Comparison of ENCODE assay signal across 8 mouse cellular contexts in genomic region chr12:52006633-52006994, GRCm38 (mm10). TPM values are rescaled to one million over a fixed set of nuclear protein-coding genes. Genes with fewer than 3 reads are reported as not detected.
DNase-seq lines count a peak whose midpoint lies in the region; ATAC-seq and TF ChIP-seq lines count a peak whose summit lies in the region.

No protein-coding gene starts in this region.

- peak overlapping the region; percentile 71 for H3K4me3 ChIP-seq in lung, embryonic 14.5 days (ENCODE audit: low read depth, low read length)
- peak overlapping the region; percentile 65 for H3K4me3 ChIP-seq in forebrain, embryonic 10.5 days
- peak overlapping the region; percentile 71 for H3K4me3 ChIP-seq in limb, embryonic 13.5 days
- peak overlapping the region; percentile 92 for H3K4me3 ChIP-seq in olfactory bulb, adult 2 months (ENCODE audit: insufficient read depth, low read depth, low read length)

- TF ChIP-seq POLR2A in olfactory bulb, adult 2 months (IDR thresholded peaks at IDR 0.05; ENCODE audit: insufficient read depth, low read depth, low read length), result no peak

- H3K36me3 ChIP-seq in lung, embryonic 14.5 days (ENCODE audit: insufficient read depth), result 0 out of 2 replicates have a peak, but pooled peaks cover 9% of the 10 kb centered on the region
- peaks cover 18% of the 10 kb centered on the region for H3K36me3 ChIP-seq in forebrain, embryonic 10.5 days (replicated peaks)
- no peaks in the 10 kb centered on the region for H3K36me3 ChIP-seq in limb, embryonic 13.5 days

- H3K4me1 ChIP-seq in lung, embryonic 14.5 days (ENCODE audit: insufficient read depth), result no peaks in the 10 kb centered on the region; the same call in 1 of the 2 replicates
- peaks cover 40% of the 10 kb centered on the region for H3K4me1 ChIP-seq in forebrain, embryonic 10.5 days
- H3K4me1 ChIP-seq in limb, embryonic 13.5 days, result 0 out of 2 replicates have a peak, but pooled peaks cover 3% of the 10 kb centered on the region
- no peaks in the 10 kb centered on the region for H3K4me1 ChIP-seq in olfactory bulb, adult 2 months (ENCODE audit: control insufficient read depth, insufficient read depth, low read length)

- no peaks in the 10 kb centered on the region for H3K27me3 ChIP-seq in lung, embryonic 14.5 days (ENCODE audit: insufficient read depth, low read length)
- no peaks in the 10 kb centered on the region for H3K27me3 ChIP-seq in forebrain, embryonic 10.5 days (ENCODE audit: poor library complexity, severe bottlenecking)
- no peaks in the 10 kb centered on the region for H3K27me3 ChIP-seq in limb, embryonic 13.5 days

- peak overlapping the region; percentile 70 for H3K9ac ChIP-seq in lung, embryonic 14.5 days
- H3K9ac ChIP-seq in limb, embryonic 13.5 days, result peak overlapping the region; percentile 77; the same call in 1 of the 2 replicates

- H3K9me3 ChIP-seq in lung, embryonic 14.5 days (ENCODE audit: low read depth, low read length), result no peaks in the 10 kb centered on the region
- no peaks in the 10 kb centered on the region; the same call in 1 of the 2 replicates for H3K9me3 ChIP-seq in forebrain, embryonic 10.5 days
- no peaks in the 10 kb centered on the region for H3K9me3 ChIP-seq in limb, embryonic 13.5 days

- peak; percentile 68 for ATAC-seq in lung, embryonic 14.5 days (ENCODE audit: insufficient read depth)
- peak; percentile 65 for ATAC-seq in limb, embryonic 13.5 days (ENCODE audit: low FRiP score, low read depth)

- WGBS in lung, embryonic 14.5 days, result 44% methylated on average over 5 of the region's 5 CpGs
- 54% methylated on average over 5 of the region's 5 CpGs for WGBS in forebrain, embryonic 10.5 days
- WGBS in limb, embryonic 13.5 days, result 46% methylated on average over 5 of the region's 5 CpGs
- WGBS in olfactory bulb, adult 2 months, result 43% methylated on average over 5 of the region's 5 CpGs

- DNase-seq in lung, embryonic 14.5 days, result no peak
- no peak for DNase-seq in lung, postnatal 10 days
- no peak for DNase-seq in forebrain, embryonic 10.5 days (ENCODE audit: extremely low spot score, low spot score)
- DNase-seq in right cerebral cortex, adult 2 months (ENCODE audit: low spot score in 2 of 2), result no peak
- no peak for DNase-seq in right cerebral cortex, postnatal 10 days (ENCODE audit: low spot score in 2 of 2)
- no peak for DNase-seq in kidney, adult 18-20 months

- H3K4me2 ChIP-seq in lung, embryonic 14.5 days, result peak overlapping the region; percentile 80
- H3K4me2 ChIP-seq in limb, embryonic 13.5 days (replicated peaks), result peak overlapping the region; percentile 68

- no peak overlapping the region for H3K27ac ChIP-seq in lung, embryonic 14.5 days (ENCODE audit: low read depth)
- H3K27ac ChIP-seq in forebrain, embryonic 10.5 days, result peak overlapping the region; percentile 88
- H3K27ac ChIP-seq in limb, embryonic 13.5 days, result no peak overlapping the region
- H3K27ac ChIP-seq in olfactory bulb, adult 2 months (ENCODE audit: insufficient read depth, low read depth, low read length), result no peak overlapping the region

- no peak for TF ChIP-seq CTCF in lung, embryonic 14.5 days (IDR thresholded peaks at IDR 0.05; ENCODE audit: low read depth)
- TF ChIP-seq CTCF in olfactory bulb, adult 2 months (IDR thresholded peaks at IDR 0.05; ENCODE audit: insufficient read depth, low read depth, low read length), result no peak

RNA-seq across cellular contexts. Expression of gene Dtd2, which starts 0.3 kb away (rescaled TPM):
- 24.4 and 25.9 TPM in 2 replicates for polyA plus RNA-seq in lung, embryonic 14.5 days (2014; fragmentation: Nextera tagmentation; extraction: Ambion mirVana)
- polyA plus RNA-seq in forebrain, embryonic 10.5 days (2016; fragmentation: Nextera tagmentation; extraction: Ambion mirVana), result 28.9 and 31.2 TPM in 2 replicates
- 20.8 and 22.7 TPM in 2 replicates for polyA plus RNA-seq in limb, embryonic 13.5 days (2015; fragmentation: Nextera tagmentation; extraction: Ambion mirVana)
- not detected in 2 replicates for polyA plus RNA-seq in olfactory bulb, adult 2 months (2012; ENCODE audit: insufficient read depth, insufficient read length, low replicate concordance, missing spikeins)

RNA-seq across cellular contexts. Expression of gene Gpr33, which starts 21.2 kb away (rescaled TPM):
- polyA plus RNA-seq in lung, embryonic 14.5 days (2014; fragmentation: Nextera tagmentation; extraction: Ambion mirVana), result not detected in 2 replicates
- polyA plus RNA-seq in forebrain, embryonic 10.5 days (2016; fragmentation: Nextera tagmentation; extraction: Ambion mirVana), result not detected in 2 replicates
- not detected in 2 replicates for polyA plus RNA-seq in limb, embryonic 13.5 days (2015; fragmentation: Nextera tagmentation; extraction: Ambion mirVana)
- polyA plus RNA-seq in olfactory bulb, adult 2 months (2012; ENCODE audit: insufficient read depth, insufficient read length, low replicate concordance, missing spikeins), result not detected in 2 replicates

RNA-seq across cellular contexts. Expression of gene Heatr5a, which starts 35.5 kb away (rescaled TPM):
- polyA plus RNA-seq in lung, embryonic 14.5 days (2014; fragmentation: Nextera tagmentation; extraction: Ambion mirVana), result 18.2 and 19.2 TPM in 2 replicates
- 14.0 and 14.5 TPM in 2 replicates for polyA plus RNA-seq in forebrain, embryonic 10.5 days (2016; fragmentation: Nextera tagmentation; extraction: Ambion mirVana)
- 10.8 and 13.3 TPM in 2 replicates for polyA plus RNA-seq in limb, embryonic 13.5 days (2015; fragmentation: Nextera tagmentation; extraction: Ambion mirVana)
- polyA plus RNA-seq in olfactory bulb, adult 2 months (2012; ENCODE audit: insufficient read depth, insufficient read length, low replicate concordance, missing spikeins), result not detected in 2 replicates

Comparison
In these comparisons a context has a peak if more than half of its experiments do, and no peak if none do; other contexts are left out.
1. RNA of gene Dtd2, which starts 0.3 kb away (polyA plus RNA-seq): 28.9 to 31.2 TPM in forebrain, embryonic 10.5 days, 24.4 to 25.9 TPM in lung, embryonic 14.5 days and 20.8 to 22.7 TPM in limb, embryonic 13.5 days; not detected in olfactory bulb, adult 2 months; every median in the first group is over 10 times any median in the second.
2. RNA of gene Heatr5a, which starts 35.5 kb away (polyA plus RNA-seq): 18.2 to 19.2 TPM in lung, embryonic 14.5 days, 14.0 to 14.5 TPM in forebrain, embryonic 10.5 days and 10.8 to 13.3 TPM in limb, embryonic 13.5 days; not detected in olfactory bulb, adult 2 months; every median in the first group is over 10 times any median in the second.
3. Peak in every context shown above with its lines, with median percentiles within 50 percentile points of each other: H3K4me3 ChIP-seq.